Mouse (Mus musculus): ENCODE measurements around the gene Ptrhd1.

Gene Ptrhd1

DNA sequence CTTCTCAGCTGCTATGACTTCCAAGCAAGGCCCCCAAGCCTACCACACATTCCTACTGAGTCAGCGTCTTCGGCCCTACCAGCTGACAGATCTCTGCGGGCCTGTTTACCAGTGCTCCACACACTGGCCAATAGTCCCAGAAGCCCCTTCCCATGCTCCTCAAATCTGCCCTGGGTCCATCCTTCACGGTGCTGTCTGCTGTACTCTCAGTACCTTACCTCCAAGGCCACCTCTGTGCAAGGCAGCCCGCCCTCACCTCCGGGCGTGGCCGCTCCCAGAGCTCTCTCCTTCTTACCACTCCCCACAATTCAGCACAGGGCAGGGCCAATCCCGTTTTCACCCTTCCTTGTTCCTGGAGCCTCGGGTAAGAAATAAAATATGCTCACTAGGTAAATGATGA, 11.9 kb downstream of the Ptrhd1 start:
- no peak for DNase-seq

DNA sequence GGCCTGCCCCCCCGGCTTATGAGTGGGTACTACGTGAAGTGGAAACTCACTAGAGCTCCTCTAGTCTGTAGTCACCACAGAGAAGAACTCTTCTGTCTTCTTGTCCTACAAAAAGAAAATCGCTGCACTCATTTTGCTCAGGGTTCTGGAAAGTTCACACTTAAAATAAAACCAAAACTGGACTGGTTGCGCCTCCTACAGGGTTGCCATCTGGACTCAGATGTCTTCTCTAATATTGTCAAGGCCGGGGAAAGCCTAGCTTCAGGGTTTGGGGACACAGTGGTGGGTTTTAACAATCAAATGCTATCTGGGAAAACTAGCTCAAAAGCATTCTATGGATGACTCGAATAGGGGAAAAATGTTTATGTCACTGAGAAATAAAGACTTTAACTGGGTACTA, 16.0 kb downstream of the Ptrhd1 start:
- no peak for DNase-seq

DNA sequence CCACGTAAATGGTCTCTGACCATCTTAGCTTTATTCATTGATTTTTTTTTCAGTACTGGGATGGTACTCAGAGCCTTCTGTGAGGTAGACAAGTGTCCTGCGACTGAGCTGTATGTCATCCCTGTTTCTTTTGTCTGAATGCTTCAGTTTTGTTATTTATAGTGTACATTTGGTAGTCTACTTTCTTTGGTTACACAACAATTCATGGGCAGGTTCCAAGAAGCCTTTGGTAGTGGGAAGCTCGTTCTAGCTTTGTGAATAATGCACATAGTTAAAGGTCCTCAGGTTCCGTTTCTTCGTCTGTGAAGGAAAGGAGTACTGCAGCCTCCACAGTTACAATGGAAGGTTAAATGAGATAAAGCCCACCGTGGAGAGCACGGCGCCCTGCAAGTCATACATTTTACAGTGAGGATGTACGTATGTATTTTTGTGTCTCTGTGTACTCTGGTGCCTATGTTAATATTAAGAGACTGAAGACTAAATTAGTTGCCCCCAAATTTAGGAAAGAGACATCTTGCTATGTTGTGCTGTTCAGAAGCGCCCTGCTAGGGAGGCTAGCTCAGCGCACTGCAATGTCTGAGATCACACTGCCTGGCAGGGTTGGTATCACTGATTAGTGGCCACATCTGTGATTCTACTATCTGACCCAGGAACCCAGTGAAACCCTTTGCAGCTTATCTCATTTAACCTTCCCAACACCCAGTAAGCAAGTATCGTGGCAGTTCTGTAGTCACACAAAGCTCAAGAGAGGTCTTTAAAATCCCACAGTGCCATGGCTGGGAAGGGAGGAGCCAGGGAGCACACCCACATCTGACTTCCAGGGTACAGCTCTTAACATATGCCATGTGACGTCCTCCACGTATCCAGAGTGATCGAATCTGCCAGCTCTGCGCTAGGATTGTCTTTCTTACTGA, 19.2 kb downstream of the Ptrhd1 start:
- DNase-seq: no peak

DNA sequence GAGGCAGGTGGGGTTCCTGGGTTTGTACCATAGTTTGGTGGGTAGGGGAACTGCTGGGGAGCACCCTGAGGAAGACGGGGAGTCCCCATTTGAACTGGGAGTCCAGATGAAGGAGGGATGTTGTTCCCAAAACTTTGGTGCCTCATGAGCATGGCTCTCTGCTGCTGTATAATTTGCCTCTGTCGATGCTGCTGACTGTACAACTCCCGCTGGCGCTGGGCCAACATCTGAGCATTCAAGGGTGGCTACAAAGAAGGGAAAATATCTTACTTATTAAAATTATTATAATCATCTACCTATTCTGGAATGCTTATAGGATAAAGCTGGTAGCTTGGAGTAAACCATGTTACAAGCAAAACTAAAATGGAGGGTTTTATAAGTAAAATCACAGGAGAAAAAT, 33.9 kb downstream of the Ptrhd1 start:
- DNase-seq: peak in 1 of 2 experiments; percentile 52

DNA sequence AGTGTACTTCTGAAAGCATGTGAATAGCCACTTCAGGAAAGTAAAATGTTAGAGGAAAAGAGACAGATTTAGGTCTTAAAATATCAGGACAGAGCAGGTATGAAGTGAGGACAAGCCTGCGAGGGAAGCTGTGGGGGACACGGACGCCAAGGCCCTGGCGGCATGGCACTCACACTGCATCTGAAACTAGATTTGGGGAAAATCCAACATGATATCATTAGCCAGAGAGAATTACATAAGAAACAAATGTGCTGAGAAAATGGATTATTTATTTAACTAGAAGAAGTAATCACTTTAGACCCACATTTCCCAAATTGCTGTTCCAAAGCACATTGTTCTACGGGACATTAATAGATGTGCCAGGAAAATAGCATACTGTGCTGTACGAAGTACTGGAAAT, 37.3 kb downstream of the Ptrhd1 start:
- DNase-seq: no peak

DNA sequence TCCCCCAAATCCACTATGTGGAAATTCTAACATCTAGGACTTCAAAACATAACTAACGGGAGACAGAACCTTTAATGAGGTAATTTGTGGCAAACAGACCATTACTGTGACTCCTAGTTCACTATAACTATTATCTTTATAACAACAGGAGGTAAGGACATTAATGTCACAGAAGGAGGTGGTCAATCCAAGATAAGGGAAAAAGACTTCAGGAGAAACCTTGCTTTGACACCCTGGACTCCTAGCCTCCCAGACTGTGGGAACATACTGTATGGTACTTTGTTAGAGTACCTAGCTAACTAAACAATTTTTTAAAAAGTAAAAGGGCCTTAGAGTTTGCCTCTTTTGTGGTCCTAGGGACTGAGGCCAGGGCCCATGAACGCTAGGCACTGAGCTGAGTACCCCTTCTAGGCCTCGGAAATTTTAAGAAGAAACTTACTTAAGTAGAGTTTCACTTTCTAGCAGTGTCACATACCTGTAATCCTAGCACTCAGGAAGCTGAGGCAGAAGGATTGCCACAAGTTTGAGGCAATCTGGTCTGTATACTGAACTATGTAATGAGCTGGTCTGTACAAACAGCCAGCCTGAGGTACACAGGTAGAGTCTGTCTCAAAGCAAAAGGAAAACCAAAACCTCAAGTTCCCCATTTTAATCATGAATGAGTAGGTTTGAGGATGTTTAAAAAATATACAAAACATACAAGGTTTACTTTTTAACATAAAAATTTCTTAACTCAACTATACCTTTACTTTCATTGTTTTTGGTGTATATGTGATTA, 45.3 kb downstream of the Ptrhd1 start:
- DNase-seq: no peak

DNA sequence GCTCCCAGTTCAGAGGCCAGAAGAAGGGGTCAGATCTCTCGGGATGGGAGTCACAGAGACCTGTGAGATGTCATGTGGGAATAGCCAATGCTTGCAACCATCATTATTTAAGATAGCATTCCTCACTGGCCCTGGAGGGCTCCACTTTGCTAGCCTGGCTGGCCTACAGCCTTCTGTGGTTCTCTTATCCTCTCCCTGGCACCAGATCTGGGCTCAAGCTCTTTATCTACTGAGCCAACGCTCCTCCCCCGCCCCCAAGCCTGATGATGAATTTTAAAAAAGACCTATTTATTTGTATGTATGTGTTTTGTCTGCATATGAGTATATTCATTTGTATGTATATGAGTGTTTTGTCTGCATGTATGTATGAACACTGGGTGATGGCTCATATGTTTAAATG, 46.1 kb downstream of the Ptrhd1 start:
- DNase-seq: no peak

DNA sequence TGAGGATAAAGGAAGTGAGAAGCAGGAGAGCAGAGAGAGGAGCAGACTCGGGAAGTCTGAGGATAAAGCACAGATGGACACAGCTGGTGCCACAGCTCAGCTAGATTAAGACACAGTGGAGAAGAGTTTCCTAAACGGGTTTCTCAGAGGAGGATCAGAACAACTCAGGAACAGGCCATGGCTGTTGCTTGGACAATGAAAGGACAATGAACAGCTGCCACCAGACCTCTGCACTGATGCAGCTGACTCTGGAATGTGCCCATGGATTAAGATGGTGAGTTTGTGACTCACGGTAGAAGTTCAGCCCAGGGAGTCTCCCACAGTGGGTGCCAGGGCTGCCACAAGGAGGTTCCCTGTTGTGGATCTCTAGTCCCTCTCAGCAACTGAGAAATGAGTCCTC, 51.4 kb downstream of the Ptrhd1 start:
- peak in 1 of 2 experiments; percentile 8 for DNase-seq
